In the genomic region with DNA sequence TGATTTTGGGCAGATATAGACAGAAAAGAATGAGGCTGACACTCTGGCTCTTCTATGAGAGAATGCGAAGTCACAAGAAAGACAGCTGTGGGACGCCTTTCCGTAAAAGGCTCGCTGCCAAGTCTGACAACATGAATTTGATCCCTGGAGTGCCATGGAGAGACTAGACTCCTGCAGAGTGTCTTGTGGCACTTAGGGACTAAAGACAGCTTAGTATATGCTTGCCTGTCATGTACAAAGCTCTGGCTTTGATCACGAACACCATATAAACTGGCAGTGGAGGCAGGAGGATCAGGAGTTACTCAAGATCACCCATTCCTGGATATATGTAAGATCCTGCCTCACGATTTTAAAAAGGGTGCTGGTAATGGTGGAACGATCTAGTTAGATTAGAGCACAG, we compare ENCODE assay signal across 13 mouse cellular contexts. TPM values are rescaled to one million over a fixed set of nuclear protein-coding genes. Genes with fewer than 3 reads are reported as not detected.
DNase-seq lines count a peak whose midpoint lies in the region; ATAC-seq and TF ChIP-seq lines count a peak whose summit lies in the region.
"Had no signal": no experiment of that assay in that cellular context is flagged by ENCODE, and none has a peak within 500 bp of the region (broad histone marks: within the 10 kb centered on the region; RNA-seq: fewer than 3 reads in every experiment).

No protein-coding gene starts in this region.

- TF ChIP-seq EP300 in lung, postnatal 0 days (IDR thresholded peaks at IDR 0.05) = peak; percentile 53; the same call in 1 of the 2 replicates

- no peak for TF ChIP-seq CTCF in lung, postnatal 0 days (IDR thresholded peaks at IDR 0.05)
- no peak for TF ChIP-seq CTCF in cerebellum, adult 2 months (IDR thresholded peaks at IDR 0.05; ENCODE audit: borderline replicate concordance, insufficient read depth, low read depth, low read length)
- TF ChIP-seq CTCF in thymus, adult 2 months (IDR thresholded peaks at IDR 0.05; ENCODE audit: borderline replicate concordance, control insufficient read depth, extremely low read depth, insufficient read depth, low read length, poor library complexity) = no peak

- no peak overlapping the region for H3K27ac ChIP-seq in embryonic facial prominence, embryonic 14.5 days (replicated peaks; ENCODE audit: low read depth, low read length)
- H3K27ac ChIP-seq in embryonic facial prominence, embryonic 10.5 days (replicated peaks) = no peak overlapping the region
- H3K27ac ChIP-seq in heart, embryonic 15.5 days = peak overlapping the region; percentile 80
- H3K27ac ChIP-seq in lung, postnatal 0 days (ENCODE audit: low read length) = peak overlapping the region; percentile 49; the same call in 1 of the 2 replicates
- no peak overlapping the region for H3K27ac ChIP-seq in cerebellum, adult 2 months (ENCODE audit: insufficient read depth, low read length)
- H3K27ac ChIP-seq in thymus, adult 2 months (ENCODE audit: control insufficient read depth, insufficient read depth, low read length) = no peak overlapping the region
- H3K27ac ChIP-seq: limb, embryonic 12.5 days; midbrain, embryonic 15.5 days had no signal

- ATAC-seq in embryonic facial prominence, embryonic 14.5 days (ENCODE audit: low read depth) = no peak
- peak; percentile 87 for ATAC-seq in heart, embryonic 15.5 days (replicated peaks; ENCODE audit: insufficient number of reproducible peaks, insufficient read depth, low FRiP score, low read depth)
- ATAC-seq in lung, postnatal 0 days = peak; percentile 96
- ATAC-seq: inflammation-experienced regulatory T-cells, adult 6 months; midbrain, embryonic 15.5 days had no signal

- no peaks in the 10 kb centered on the region for H3K36me3 ChIP-seq in embryonic facial prominence, embryonic 14.5 days (ENCODE audit: control insufficient read depth, insufficient read depth, low read length)
- no peaks in the 10 kb centered on the region for H3K36me3 ChIP-seq in embryonic facial prominence, embryonic 10.5 days (replicated peaks)
- H3K36me3 ChIP-seq in heart, embryonic 15.5 days = no peaks in the 10 kb centered on the region
- H3K36me3 ChIP-seq in lung, postnatal 0 days (ENCODE audit: insufficient read depth, low read length) = no peaks in the 10 kb centered on the region
- H3K36me3 ChIP-seq in thymus, adult 2 months (ENCODE audit: control insufficient read depth, insufficient read depth, low read length) = no peaks in the 10 kb centered on the region
- H3K36me3 ChIP-seq: limb, embryonic 12.5 days; midbrain, embryonic 15.5 days had no signal

- no peak overlapping the region for H3K4me3 ChIP-seq in embryonic facial prominence, embryonic 14.5 days (ENCODE audit: low read depth, low read length)
- no peak overlapping the region for H3K4me3 ChIP-seq in embryonic facial prominence, embryonic 10.5 days
- no peak overlapping the region for H3K4me3 ChIP-seq in heart, embryonic 15.5 days
- no peak overlapping the region for H3K4me3 ChIP-seq in lung, postnatal 0 days (ENCODE audit: low read depth, low read length)
- H3K4me3 ChIP-seq in cerebellum, adult 2 months (replicated peaks; ENCODE audit: insufficient read depth, low read depth, low read length) = no peak overlapping the region
- H3K4me3 ChIP-seq in thymus, adult 2 months (ENCODE audit: control insufficient read depth, insufficient read depth, low read length) = no peak overlapping the region
- H3K4me3 ChIP-seq: limb, embryonic 12.5 days; midbrain, embryonic 15.5 days had no signal

- H3K4me1 ChIP-seq in embryonic facial prominence, embryonic 14.5 days (ENCODE audit: control insufficient read depth, insufficient read depth, low read length) = no peaks in the 10 kb centered on the region
- 0 out of 2 replicates have a peak, but pooled peaks cover 3% of the 10 kb centered on the region for H3K4me1 ChIP-seq in embryonic facial prominence, embryonic 10.5 days
- H3K4me1 ChIP-seq in heart, embryonic 15.5 days (replicated peaks) = peaks cover 12% of the 10 kb centered on the region
- no peaks in the 10 kb centered on the region for H3K4me1 ChIP-seq in lung, postnatal 0 days (ENCODE audit: insufficient read depth, low read depth, low read length)
- H3K4me1 ChIP-seq in cerebellum, adult 2 months (ENCODE audit: control insufficient read depth, insufficient read depth, low read length) = no peaks in the 10 kb centered on the region
- H3K4me1 ChIP-seq in thymus, adult 2 months (replicated peaks; ENCODE audit: control insufficient read depth, insufficient read depth, low read length) = no peaks in the 10 kb centered on the region
- H3K4me1 ChIP-seq: limb, embryonic 12.5 days; midbrain, embryonic 15.5 days had no signal

- no peak overlapping the region for H3K4me2 ChIP-seq in embryonic facial prominence, embryonic 14.5 days (ENCODE audit: low read depth, low read length)
- H3K4me2 ChIP-seq in heart, embryonic 15.5 days = no peak overlapping the region
- no peak overlapping the region for H3K4me2 ChIP-seq in lung, postnatal 0 days (replicated peaks; ENCODE audit: low read depth, low read length)
- H3K4me2 ChIP-seq: limb, embryonic 12.5 days; midbrain, embryonic 15.5 days had no signal

- DNase-seq in embryonic facial prominence, embryonic 14.5 days (ENCODE audit: low spot score) = peak; percentile 75
- DNase-seq in embryonic facial prominence, embryonic 10.5 days (ENCODE audit: low spot score) = no peak
- DNase-seq in embryo, embryonic 10.5 days (ENCODE audit: low spot score) = peak; percentile 26
- peak; percentile 85 for DNase-seq in lung, postnatal 0 days (ENCODE audit: low spot score)
- DNase-seq in urinary bladder, postnatal 14 days (ENCODE audit: low spot score) = no peak
- DNase-seq in cerebellum, adult 2 months = no peak
- no peak for DNase-seq in thymus, adult 2 months
- DNase-seq: cerebellum, adult 18-20 months; kidney, postnatal 10 days had no signal

- no peaks in the 10 kb centered on the region for H3K27me3 ChIP-seq in embryonic facial prominence, embryonic 14.5 days (replicated peaks; ENCODE audit: control insufficient read depth, insufficient read depth, low read length)
- no peaks in the 10 kb centered on the region for H3K27me3 ChIP-seq in embryonic facial prominence, embryonic 10.5 days (replicated peaks; ENCODE audit: low read depth, poor library complexity, severe bottlenecking)
- no peaks in the 10 kb centered on the region for H3K27me3 ChIP-seq in heart, embryonic 15.5 days
- no peaks in the 10 kb centered on the region for H3K27me3 ChIP-seq in lung, postnatal 0 days (replicated peaks; ENCODE audit: insufficient read depth, low read length)
- no peaks in the 10 kb centered on the region for H3K27me3 ChIP-seq in cerebellum, adult 2 months (ENCODE audit: control insufficient read depth, insufficient read depth, low read length)
- H3K27me3 ChIP-seq in thymus, adult 2 months (ENCODE audit: control insufficient read depth, insufficient read depth, low read length) = no peaks in the 10 kb centered on the region
- H3K27me3 ChIP-seq: limb, embryonic 12.5 days; midbrain, embryonic 15.5 days had no signal

- H3K9ac ChIP-seq in embryonic facial prominence, embryonic 14.5 days (ENCODE audit: low read depth, low read length) = no peak overlapping the region
- no peak overlapping the region for H3K9ac ChIP-seq in heart, embryonic 15.5 days
- H3K9ac ChIP-seq in lung, postnatal 0 days (replicated peaks; ENCODE audit: low read depth) = no peak overlapping the region
- H3K9ac ChIP-seq: limb, embryonic 12.5 days; midbrain, embryonic 15.5 days had no signal

- 68% methylated on average over 7 of the region's 7 CpGs for WGBS in embryonic facial prominence, embryonic 14.5 days
- WGBS in embryonic facial prominence, embryonic 10.5 days = 85% methylated on average over 7 of the region's 7 CpGs
- WGBS in heart, embryonic 15.5 days = 25% methylated on average over 7 of the region's 7 CpGs
- WGBS in lung, postnatal 0 days = 44% methylated on average over 7 of the region's 7 CpGs
- 40% methylated on average over 7 of the region's 7 CpGs for WGBS in cerebellum, adult 2 months
- 74% methylated on average over 7 of the region's 7 CpGs for WGBS in thymus, adult 2 months

- no peak for TF ChIP-seq POLR2A in cerebellum, adult 2 months (IDR thresholded peaks at IDR 0.05; ENCODE audit: borderline replicate concordance, insufficient read depth, low read length)
- no peak for TF ChIP-seq POLR2A in thymus, adult 2 months (IDR thresholded peaks at IDR 0.05; ENCODE audit: control insufficient read depth, extremely low read depth, insufficient read depth, low read length, poor library complexity)

- no peaks in the 10 kb centered on the region for H3K9me3 ChIP-seq in embryonic facial prominence, embryonic 14.5 days (ENCODE audit: control insufficient read depth, low read length)
- H3K9me3 ChIP-seq in embryonic facial prominence, embryonic 10.5 days = peaks cover 5% of the 10 kb centered on the region; the same call in 1 of the 2 replicates
- no peaks in the 10 kb centered on the region for H3K9me3 ChIP-seq in heart, embryonic 15.5 days (replicated peaks)
- H3K9me3 ChIP-seq in lung, postnatal 0 days (ENCODE audit: low read length) = no peaks in the 10 kb centered on the region
- H3K9me3 ChIP-seq: limb, embryonic 12.5 days; midbrain, embryonic 15.5 days had no signal

RNA-seq across cellular contexts. Expression of a gene that starts 25.1 kb away (rescaled TPM):
- 48.2 and 68.2 TPM in 2 replicates for polyA plus RNA-seq in embryonic facial prominence, embryonic 14.5 days (2014; fragmentation: Nextera tagmentation; extraction: Ambion mirVana)
- 6.3 and 7.7 TPM in 2 replicates for polyA plus RNA-seq in embryonic facial prominence, embryonic 10.5 days (2016; fragmentation: Nextera tagmentation; extraction: Ambion mirVana)
- 75.5 and 82.9 TPM in 2 replicates for polyA plus RNA-seq in heart, embryonic 15.5 days (2015; fragmentation: Nextera tagmentation; extraction: Ambion mirVana)
- 121 and 127 TPM in 2 replicates for polyA plus RNA-seq in lung, postnatal 0 days (2015; fragmentation: Nextera tagmentation; extraction: Ambion mirVana)
- polyA plus RNA-seq in cerebellum, adult 2 months (2012; rRNA removed) = 0.87 and 0.95 TPM in 2 replicates
- polyA plus RNA-seq in thymus, adult 2 months (2012; rRNA removed) = 0.59 and 0.84 TPM in 2 replicates

RNA-seq across cellular contexts. Expression of a gene that starts 47.2 kb away (rescaled TPM):
- polyA plus RNA-seq in embryonic facial prominence, embryonic 14.5 days (2014; fragmentation: Nextera tagmentation; extraction: Ambion mirVana) = 0.88 and 1.4 TPM in 2 replicates
- polyA plus RNA-seq in embryonic facial prominence, embryonic 10.5 days (2016; fragmentation: Nextera tagmentation; extraction: Ambion mirVana) = 0.54 and 0.92 TPM in 2 replicates
- polyA plus RNA-seq in heart, embryonic 15.5 days (2015; fragmentation: Nextera tagmentation; extraction: Ambion mirVana) = 0.56 and 0.64 TPM in 2 replicates
- 1.1 and 1.6 TPM in 2 replicates for polyA plus RNA-seq in lung, postnatal 0 days (2015; fragmentation: Nextera tagmentation; extraction: Ambion mirVana)
- 0.13 and 0.16 TPM in 2 replicates for polyA plus RNA-seq in cerebellum, adult 2 months (2012; rRNA removed)
- polyA plus RNA-seq in thymus, adult 2 months (2012; rRNA removed) = 0.09 and 0.11 TPM in 2 replicates
- polyA plus RNA-seq: inflammation-experienced regulatory T-cells, adult 6 months had no signal

RNA-seq across cellular contexts. Expression of a gene that starts 55.3 kb away (rescaled TPM):
- 3.4 and 4.4 TPM in 2 replicates for polyA plus RNA-seq in embryonic facial prominence, embryonic 14.5 days (2014; fragmentation: Nextera tagmentation; extraction: Ambion mirVana)
- polyA plus RNA-seq in embryonic facial prominence, embryonic 10.5 days (2016; fragmentation: Nextera tagmentation; extraction: Ambion mirVana) = 4.5 and 4.8 TPM in 2 replicates
- polyA plus RNA-seq in heart, embryonic 15.5 days (2015; fragmentation: Nextera tagmentation; extraction: Ambion mirVana) = 11.3 and 12.5 TPM in 2 replicates
- 8.8 and 10.6 TPM in 2 replicates for polyA plus RNA-seq in lung, postnatal 0 days (2015; fragmentation: Nextera tagmentation; extraction: Ambion mirVana)
- 4.4 and 4.6 TPM in 2 replicates for polyA plus RNA-seq in cerebellum, adult 2 months (2012; rRNA removed)
- polyA plus RNA-seq in thymus, adult 2 months (2012; rRNA removed) = 3.0 and 4.0 TPM in 2 replicates

Comparison
In these comparisons a context has a peak if more than half of its experiments do, and no peak if none do; other contexts are left out.
1. DNase-seq: peak in embryonic facial prominence, embryonic 14.5 days (single experiment), embryo, embryonic 10.5 days (single experiment) and lung, postnatal 0 days (single experiment); none in embryonic facial prominence, embryonic 10.5 days (single experiment), urinary bladder, postnatal 14 days (single experiment), cerebellum, adult 2 months (0 of 2) and thymus, adult 2 months (single experiment).
2. H3K27ac ChIP-seq: peak in heart, embryonic 15.5 days (single experiment) and lung, postnatal 0 days (single experiment); none in embryonic facial prominence, embryonic 14.5 days (single experiment), embryonic facial prominence, embryonic 10.5 days (single experiment), cerebellum, adult 2 months (single experiment) and thymus, adult 2 months (single experiment).